Mouse (Mus musculus) small intestine, adult 2 months (tissue): ENCODE results near the gene Slc40a1.

Source experiments
- CTCF ChIP-seq: fragments of 200-500 bp; IDR thresholded peaks from 2 replicates; pipeline ENCODE4 v1.5.1; 2012; ENCODE audit warnings: low read depth, mild to moderate bottlenecking, control low read depth, inconsistent platforms, low read length, moderate library complexity, mixed read lengths; ENCODE audit not compliant: insufficient replicate concordance, insufficient read length; ENCODE audit errors: extremely low read depth
- POLR2A ChIP-seq: fragments of 200-500 bp; IDR thresholded peaks from 2 replicates; pipeline ENCODE4 v1.6.1; 2012; ENCODE audit warnings: low read depth, mild to moderate bottlenecking, control low read depth, inconsistent platforms, low read length, moderate library complexity

GRCm38 (mm10) chr1:45919752-45920151, 6.6 kb downstream of the Slc40a1 start:
- TF ChIP-seq CTCF (no peak), POLR2A (no peak)
